Mouse (Mus musculus): ENCODE results near the gene Krt28. TPM values are rescaled to one million over a fixed set of nuclear protein-coding genes. Genes with fewer than 3 reads are reported as not detected.

Gene Krt28
- polyA plus RNA-seq (2014; fragmentation: Nextera tagmentation; extraction: Ambion mirVana), result 0.32 and 0.45 TPM in 2 replicates

DNA sequence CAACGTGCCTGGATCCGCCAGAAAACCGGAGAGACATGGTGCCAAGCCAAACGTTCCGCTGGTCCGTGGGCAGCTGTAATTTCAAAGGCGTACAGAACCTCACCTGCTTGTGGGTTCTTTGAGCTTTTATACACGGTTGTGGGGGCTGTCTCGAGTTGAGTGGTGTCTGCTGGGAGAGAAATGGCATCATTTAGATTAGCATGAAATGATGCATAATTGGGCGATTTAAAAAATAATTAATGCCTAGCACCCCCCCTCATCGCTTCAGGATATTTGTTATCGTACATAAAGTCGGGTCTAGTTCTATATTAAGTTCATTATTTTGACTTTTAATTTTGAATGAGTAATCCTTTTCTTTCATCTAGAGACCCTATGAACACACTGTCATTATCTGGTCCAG is at the start of gene Krt28:
Krt28 (minus strand) TSS at position 101 of the 400 bp plus-strand sequence.
- Histone ChIP-seq H3K9me3 (ENCODE audit: control insufficient read depth, low read length) (no peaks in the 10 kb centered on the region), H3K27ac (ENCODE audit: low read depth, low read length) (no peak within 1 kb of the TSS), H3K4me1 (replicated peaks; ENCODE audit: control insufficient read depth, insufficient read depth, low read length) (no peaks in the 10 kb centered on the region), H3K27me3 (ENCODE audit: control insufficient read depth, insufficient read depth, low read length) (no peaks in the 10 kb centered on the region), H3K36me3 (ENCODE audit: control insufficient read depth, insufficient read depth, low read length) (no peaks in the 10 kb centered on the region), H3K4me3 (ENCODE audit: low read depth, low read length) (no peak within 1 kb of the TSS), H3K9ac (ENCODE audit: low read length) (no peak within 1 kb of the TSS), H3K4me2 (ENCODE audit: low read depth, low read length, severe bottlenecking) (no peak within 1 kb of the TSS)
- 87% methylated on average over 13 of the region's 13 CpGs for WGBS
- DNase-seq (ENCODE audit: low spot score), result no peak
- no peak for ATAC-seq (replicated peaks; ENCODE audit: low FRiP score)

DNA sequence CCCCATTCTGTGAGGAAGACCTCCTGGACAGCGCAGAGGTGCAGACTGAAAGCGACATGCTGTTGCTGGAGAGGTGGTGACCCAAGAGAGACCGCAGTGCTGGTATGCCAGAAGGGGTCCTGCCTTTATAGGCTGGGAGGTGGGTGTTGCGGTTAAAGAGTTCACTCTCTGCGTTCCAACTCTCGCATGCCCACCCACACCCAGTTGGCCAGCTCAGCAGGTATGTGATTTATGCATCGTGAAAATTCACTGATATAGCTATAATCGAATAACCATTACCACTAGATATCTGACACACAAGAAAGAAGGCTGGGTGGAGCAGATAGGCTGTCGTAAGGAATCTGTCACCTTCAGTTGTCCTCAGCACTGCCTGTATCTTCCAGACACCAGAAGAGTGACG is 47.5 kb upstream of the Krt28 start, which contains the start of gene Krt12:
Krt12 (minus strand) TSS at position 101 of the 400 bp plus-strand sequence.
- no peak within 1 kb of the TSS for H3K4me3 ChIP-seq (ENCODE audit: low read depth, low read length)
- no peaks in the 10 kb centered on the region for H3K4me1 ChIP-seq (replicated peaks; ENCODE audit: control insufficient read depth, insufficient read depth, low read length)
- no peak for ATAC-seq (replicated peaks; ENCODE audit: low FRiP score)
- H3K27me3 ChIP-seq (ENCODE audit: control insufficient read depth, insufficient read depth, low read length), result no peaks in the 10 kb centered on the region
- no peak within 1 kb of the TSS for H3K27ac ChIP-seq (ENCODE audit: low read depth, low read length)
- H3K9ac ChIP-seq (ENCODE audit: low read length), result no peak within 1 kb of the TSS
- no peak for DNase-seq (ENCODE audit: low spot score)
- WGBS, result 86% methylated on average over 10 of the region's 10 CpGs
- H3K9me3 ChIP-seq (ENCODE audit: control insufficient read depth, low read length), result no peaks in the 10 kb centered on the region
- no peaks in the 10 kb centered on the region for H3K36me3 ChIP-seq (ENCODE audit: control insufficient read depth, insufficient read depth, low read length)
- H3K4me2 ChIP-seq (ENCODE audit: low read depth, low read length, severe bottlenecking), result no peak within 1 kb of the TSS

DNA sequence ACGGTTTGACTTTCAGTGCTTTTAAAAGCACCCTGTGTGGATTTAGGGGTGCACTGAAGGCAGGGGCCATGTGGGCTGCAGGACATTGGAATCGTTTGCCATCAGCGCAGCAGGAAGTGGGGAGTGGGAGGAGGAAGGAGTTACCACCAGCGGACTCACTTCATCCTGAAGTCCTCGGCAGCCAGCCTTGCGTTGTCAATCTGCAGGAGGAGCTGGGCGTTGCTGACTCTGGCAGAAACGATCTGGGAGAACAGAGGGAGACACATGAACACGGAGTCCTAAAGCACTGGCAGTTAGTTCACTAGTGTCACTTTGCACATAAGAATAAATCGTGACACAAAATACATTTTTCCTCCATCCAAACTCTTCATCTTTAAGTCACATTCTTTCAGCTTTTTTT is 45.9 kb upstream of the Krt28 start:
- Histone ChIP-seq H3K9ac (ENCODE audit: low read length) (no peak overlapping the region), H3K9me3 (ENCODE audit: control insufficient read depth, low read length) (no peaks in the 10 kb centered on the region), H3K27me3 (ENCODE audit: control insufficient read depth, insufficient read depth, low read length) (no peaks in the 10 kb centered on the region), H3K4me2 (ENCODE audit: low read depth, low read length, severe bottlenecking) (no peak overlapping the region), H3K4me1 (replicated peaks; ENCODE audit: control insufficient read depth, insufficient read depth, low read length) (no peaks in the 10 kb centered on the region), H3K27ac (ENCODE audit: low read depth, low read length) (no peak overlapping the region), H3K4me3 (ENCODE audit: low read depth, low read length) (no peak overlapping the region), H3K36me3 (ENCODE audit: control insufficient read depth, insufficient read depth, low read length) (no peaks in the 10 kb centered on the region)
- 65% methylated on average over 10 of the region's 10 CpGs for WGBS
- no peak for DNase-seq (ENCODE audit: low spot score)
- no peak for ATAC-seq (replicated peaks; ENCODE audit: low FRiP score)

DNA sequence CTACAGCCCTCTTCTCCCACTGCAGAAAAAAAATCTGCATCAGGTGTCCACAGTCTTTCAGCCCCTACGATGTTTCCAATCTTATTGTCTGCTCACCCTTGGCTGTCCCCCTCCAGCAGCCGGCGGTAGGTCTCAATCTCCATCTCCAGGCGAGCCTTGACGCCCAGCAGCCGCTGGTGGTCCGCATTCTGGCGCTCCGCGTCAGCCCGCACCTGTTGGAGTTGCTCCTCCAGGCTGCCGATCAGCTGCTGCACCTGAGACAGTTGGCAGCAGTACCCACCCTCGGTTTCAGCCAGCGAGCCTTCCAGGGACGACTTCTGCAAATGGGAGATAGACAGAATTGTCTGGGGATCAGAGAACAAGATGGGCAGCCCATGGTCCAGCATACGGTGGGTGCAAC is 43.1 kb upstream of the Krt28 start:
- 68% methylated on average over 16 of the region's 16 CpGs for WGBS
- H3K27ac ChIP-seq (ENCODE audit: low read depth, low read length), result no peak overlapping the region
- H3K4me2 ChIP-seq (ENCODE audit: low read depth, low read length, severe bottlenecking), result no peak overlapping the region
- no peaks in the 10 kb centered on the region for H3K27me3 ChIP-seq (ENCODE audit: control insufficient read depth, insufficient read depth, low read length)
- H3K4me1 ChIP-seq (replicated peaks; ENCODE audit: control insufficient read depth, insufficient read depth, low read length), result no peaks in the 10 kb centered on the region
- no peak overlapping the region for H3K4me3 ChIP-seq (ENCODE audit: low read depth, low read length)
- H3K9ac ChIP-seq (ENCODE audit: low read length), result no peak overlapping the region
- H3K36me3 ChIP-seq (ENCODE audit: control insufficient read depth, insufficient read depth, low read length), result no peaks in the 10 kb centered on the region
- H3K9me3 ChIP-seq (ENCODE audit: control insufficient read depth, low read length), result no peaks in the 10 kb centered on the region
- ATAC-seq (replicated peaks; ENCODE audit: low FRiP score) (no peak), DNase-seq (ENCODE audit: low spot score) (no peak)

DNA sequence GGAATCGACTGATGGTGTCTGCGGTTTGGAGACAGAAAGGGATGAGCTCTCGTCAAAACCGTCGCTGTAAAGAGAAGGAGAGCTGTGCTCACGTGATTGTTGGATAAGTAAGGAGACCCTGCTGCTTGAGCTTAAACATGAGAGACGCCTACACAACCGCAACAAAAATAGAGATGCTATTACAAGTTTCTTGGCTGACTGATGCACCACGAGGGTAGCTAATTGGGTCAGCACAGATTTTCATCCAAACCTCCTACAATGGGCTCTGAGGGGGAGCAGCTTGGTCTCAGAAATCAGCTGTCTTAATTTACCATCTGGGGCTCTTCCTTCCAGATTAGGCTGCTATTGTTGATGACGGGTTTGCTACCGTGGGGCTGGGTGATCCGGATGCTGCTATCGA is 42.2 kb upstream of the Krt28 start:
- ATAC-seq (replicated peaks; ENCODE audit: low FRiP score), result no peak
- Histone ChIP-seq H3K4me2 (ENCODE audit: low read depth, low read length, severe bottlenecking) (no peak overlapping the region), H3K27ac (ENCODE audit: low read depth, low read length) (no peak overlapping the region), H3K9me3 (ENCODE audit: control insufficient read depth, low read length) (no peaks in the 10 kb centered on the region), H3K4me3 (ENCODE audit: low read depth, low read length) (no peak overlapping the region), H3K36me3 (ENCODE audit: control insufficient read depth, insufficient read depth, low read length) (no peaks in the 10 kb centered on the region), H3K27me3 (ENCODE audit: control insufficient read depth, insufficient read depth, low read length) (no peaks in the 10 kb centered on the region), H3K4me1 (replicated peaks; ENCODE audit: control insufficient read depth, insufficient read depth, low read length) (no peaks in the 10 kb centered on the region), H3K9ac (ENCODE audit: low read length) (no peak overlapping the region)
- DNase-seq (ENCODE audit: low spot score), result no peak
- WGBS, result 88% methylated on average over 13 of the region's 13 CpGs

DNA sequence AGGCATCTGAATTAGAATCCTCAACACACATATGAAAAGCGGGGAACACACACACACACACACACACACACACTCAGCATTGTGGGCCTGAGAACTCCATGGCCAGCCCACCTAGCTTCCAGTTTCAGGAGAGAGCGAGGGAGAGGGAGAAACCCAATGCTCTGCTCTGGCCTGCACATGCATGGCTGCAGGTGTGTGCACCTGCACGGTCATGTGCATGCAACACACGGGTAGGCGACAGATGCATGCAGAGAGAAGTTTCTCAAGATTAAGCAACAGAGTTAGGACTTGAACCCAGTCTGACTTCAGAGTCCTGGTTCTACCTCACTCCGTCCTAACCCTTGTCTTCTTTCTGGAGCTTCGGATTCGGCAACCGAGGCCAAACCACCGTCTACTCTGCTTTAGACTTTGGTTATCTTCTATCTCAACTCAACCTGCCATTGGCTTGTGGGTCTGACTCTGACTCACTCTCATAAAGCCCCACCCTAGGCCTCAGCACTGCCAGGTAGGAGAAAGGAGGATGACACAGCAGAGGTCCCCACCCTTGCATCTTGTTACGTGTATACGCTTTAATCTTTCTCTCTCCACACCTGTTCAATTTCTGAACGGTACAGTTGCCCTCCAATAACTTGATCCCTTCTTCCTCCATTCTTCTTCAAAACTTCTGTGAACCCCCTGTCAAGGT is 39.9 kb upstream of the Krt28 start:
- WGBS, result 93% methylated on average over 13 of the region's 13 CpGs
- ATAC-seq (replicated peaks; ENCODE audit: low FRiP score) (no peak), DNase-seq (ENCODE audit: low spot score) (no peak)
- H3K27me3 ChIP-seq (ENCODE audit: control insufficient read depth, insufficient read depth, low read length), result no peaks in the 10 kb centered on the region
- no peaks in the 10 kb centered on the region for H3K36me3 ChIP-seq (ENCODE audit: control insufficient read depth, insufficient read depth, low read length)
- H3K9ac ChIP-seq (ENCODE audit: low read length), result no peak overlapping the region
- H3K27ac ChIP-seq (ENCODE audit: low read depth, low read length), result no peak overlapping the region
- no peak overlapping the region for H3K4me2 ChIP-seq (ENCODE audit: low read depth, low read length, severe bottlenecking)
- H3K9me3 ChIP-seq (ENCODE audit: control insufficient read depth, low read length), result no peaks in the 10 kb centered on the region
- no peak overlapping the region for H3K4me3 ChIP-seq (ENCODE audit: low read depth, low read length)
- no peaks in the 10 kb centered on the region for H3K4me1 ChIP-seq (replicated peaks; ENCODE audit: control insufficient read depth, insufficient read depth, low read length)

DNA sequence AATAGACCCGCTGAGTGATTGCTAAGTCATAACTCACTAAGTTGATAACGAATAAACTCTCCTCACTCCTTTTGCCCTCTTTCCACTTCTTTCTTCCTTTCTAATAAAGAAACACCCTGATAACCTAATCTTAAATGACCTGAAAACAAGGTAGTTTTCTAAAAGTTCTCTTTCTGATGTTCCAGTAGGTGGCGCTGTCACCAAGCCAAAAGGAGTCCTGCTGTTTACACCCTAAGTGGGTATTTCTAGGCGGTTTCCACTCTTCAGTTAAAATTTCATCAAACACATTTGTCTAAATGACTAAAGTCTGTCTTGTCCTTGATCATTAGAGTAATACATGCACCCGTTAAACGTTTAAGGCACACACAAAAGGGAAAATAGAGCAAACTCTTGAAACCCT is 38.5 kb upstream of the Krt28 start:
- no peaks in the 10 kb centered on the region for H3K36me3 ChIP-seq (ENCODE audit: control insufficient read depth, insufficient read depth, low read length)
- no peaks in the 10 kb centered on the region for H3K4me1 ChIP-seq (replicated peaks; ENCODE audit: control insufficient read depth, insufficient read depth, low read length)
- WGBS, result 25% methylated on average over 6 of the region's 6 CpGs
- DNase-seq (ENCODE audit: low spot score) (peak; percentile 61), ATAC-seq (replicated peaks; ENCODE audit: low FRiP score) (no peak)
- no peak overlapping the region for H3K4me3 ChIP-seq (ENCODE audit: low read depth, low read length)
- H3K9ac ChIP-seq (ENCODE audit: low read length), result no peak overlapping the region
- no peaks in the 10 kb centered on the region for H3K27me3 ChIP-seq (ENCODE audit: control insufficient read depth, insufficient read depth, low read length)
- H3K27ac ChIP-seq (ENCODE audit: low read depth, low read length), result no peak overlapping the region
- no peaks in the 10 kb centered on the region for H3K9me3 ChIP-seq (ENCODE audit: control insufficient read depth, low read length)
- no peak overlapping the region for H3K4me2 ChIP-seq (ENCODE audit: low read depth, low read length, severe bottlenecking)

DNA sequence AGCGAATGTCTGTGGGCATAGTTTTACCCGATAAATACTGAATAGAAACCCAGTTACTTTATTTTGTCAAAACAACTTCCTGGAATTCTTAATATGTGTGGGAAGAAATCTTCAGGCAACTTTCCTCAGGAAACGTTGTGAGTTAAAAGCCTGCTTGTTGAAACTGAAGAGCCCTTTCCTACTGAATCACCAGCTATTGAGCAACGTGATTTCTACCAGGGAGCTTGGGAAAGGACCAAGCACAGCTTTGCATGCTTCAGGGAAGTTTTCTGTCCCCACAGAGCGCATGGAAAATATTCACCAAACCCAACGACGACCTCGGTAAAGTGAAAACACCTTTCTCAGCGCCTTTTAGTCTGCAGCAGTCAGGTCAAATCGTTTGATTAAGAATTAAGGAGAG is 31.5 kb upstream of the Krt28 start:
- Histone ChIP-seq H3K27me3 (ENCODE audit: control insufficient read depth, insufficient read depth, low read length) (no peaks in the 10 kb centered on the region), H3K4me3 (ENCODE audit: low read depth, low read length) (no peak overlapping the region), H3K4me2 (ENCODE audit: low read depth, low read length, severe bottlenecking) (no peak overlapping the region), H3K4me1 (replicated peaks; ENCODE audit: control insufficient read depth, insufficient read depth, low read length) (no peaks in the 10 kb centered on the region), H3K9me3 (ENCODE audit: control insufficient read depth, low read length) (no peaks in the 10 kb centered on the region), H3K36me3 (ENCODE audit: control insufficient read depth, insufficient read depth, low read length) (no peaks in the 10 kb centered on the region), H3K9ac (ENCODE audit: low read length) (no peak overlapping the region), H3K27ac (ENCODE audit: low read depth, low read length) (no peak overlapping the region)
- 83% methylated on average over 10 of the region's 10 CpGs for WGBS
- DNase-seq (ENCODE audit: low spot score) (no peak), ATAC-seq (replicated peaks; ENCODE audit: low FRiP score) (no peak)

DNA sequence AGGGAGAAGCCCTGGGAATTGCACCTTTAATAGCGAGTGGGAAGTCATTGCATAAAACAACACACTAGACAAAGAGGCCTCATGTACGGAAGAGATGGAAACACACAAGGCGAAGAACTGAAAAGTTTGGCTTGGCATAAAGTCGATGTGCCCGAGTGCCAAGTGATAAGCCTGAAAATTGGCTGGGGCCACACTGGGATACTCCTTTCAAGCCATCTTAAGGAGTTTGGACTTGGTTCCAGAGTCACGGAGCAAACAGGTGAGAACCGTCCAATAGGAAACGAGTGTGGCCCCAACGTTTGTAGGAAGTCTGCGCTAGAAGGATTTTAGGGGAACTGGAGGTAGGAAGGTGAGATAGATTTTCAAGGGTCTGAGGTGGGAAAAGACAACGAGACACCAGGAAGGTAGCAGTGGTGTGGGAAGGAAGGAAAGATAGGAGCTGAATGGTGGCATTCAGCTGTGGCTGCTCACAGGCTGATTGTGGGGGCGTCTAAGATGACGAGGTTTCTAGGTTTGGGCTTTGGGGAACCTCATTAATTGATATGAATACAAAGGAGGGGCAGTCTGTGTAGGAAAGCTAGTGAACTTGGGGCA is 25.4 kb upstream of the Krt28 start:
- no peak for DNase-seq (ENCODE audit: low spot score)
- Histone ChIP-seq H3K4me3 (ENCODE audit: low read depth, low read length) (no peak overlapping the region), H3K4me1 (replicated peaks; ENCODE audit: control insufficient read depth, insufficient read depth, low read length) (0 out of 2 replicates have a peak, but pooled peaks cover 2% of the 10 kb centered on the region), H3K9ac (ENCODE audit: low read length) (no peak overlapping the region), H3K27ac (ENCODE audit: low read depth, low read length) (no peak overlapping the region), H3K27me3 (ENCODE audit: control insufficient read depth, insufficient read depth, low read length) (no peaks in the 10 kb centered on the region), H3K36me3 (ENCODE audit: control insufficient read depth, insufficient read depth, low read length) (no peaks in the 10 kb centered on the region), H3K4me2 (ENCODE audit: low read depth, low read length, severe bottlenecking) (no peak overlapping the region), H3K9me3 (ENCODE audit: control insufficient read depth, low read length) (no peaks in the 10 kb centered on the region)
- WGBS, result 88% methylated on average over 13 of the region's 13 CpGs
- ATAC-seq (replicated peaks; ENCODE audit: low FRiP score), result no peak
